Mouse (Mus musculus) hindbrain, postnatal 0 days (tissue): ENCODE data around the gene Prima1. TPM values are rescaled to one million over a fixed set of nuclear protein-coding genes. Genes with fewer than 3 reads are reported as not detected.

Source experiments
- ATAC-seq: fragments of 200-750 bp; cut with Nextera tagmentation; 2 replicates; pipeline ENCODE4 v1.8.0; 2017; ENCODE audit warnings: mild to moderate bottlenecking, moderate TSS enrichment, moderate library complexity
- DNase-seq: peaks from one replicate; pipeline ENCODE4 v3.0.0-alpha.2; 2015; ENCODE audit warnings: low spot score
- H3K27ac ChIP-seq: fragments of 300-500 bp; sonication (generic); 2 replicates; pipeline ENCODE4 v1.5.1; 2014; ENCODE audit warnings: mild to moderate bottlenecking
- H3K27me3 ChIP-seq: fragments of 300-500 bp; sonication (generic); 2 replicates; pipeline ENCODE4 v1.6.1; 2014; ENCODE audit warnings: low read length, mixed read lengths; ENCODE audit not compliant: insufficient read depth
- H3K36me3 ChIP-seq: fragments of 300-500 bp; sonication (generic); 2 replicates; pipeline ENCODE4 v1.6.1; 2014; ENCODE audit warnings: low read length, mixed read lengths; ENCODE audit not compliant: insufficient read depth
- H3K4me1 ChIP-seq: fragments of 300-500 bp; sonication (generic); 2 replicates; pipeline ENCODE4 v1.6.1; 2014; ENCODE audit warnings: antibody characterized with exemption, low read length, mixed read lengths; ENCODE audit not compliant: insufficient read depth
- H3K4me2 ChIP-seq: fragments of 300-500 bp; sonication (generic); 2 replicates; pipeline ENCODE4 v1.6.1; 2014; ENCODE audit warnings: low read depth, mild to moderate bottlenecking, low read length, moderate library complexity, mixed read lengths
- H3K4me3 ChIP-seq: fragments of 300-500 bp; sonication (generic); 2 replicates; pipeline ENCODE4 v1.5.1; 2014; ENCODE audit warnings: low read length
- H3K9ac ChIP-seq: fragments of 300-500 bp; sonication (generic); replicated peaks from 2 replicates; pipeline ENCODE4 v1.6.1; 2014; ENCODE audit warnings: mild to moderate bottlenecking, low read length, moderate library complexity, mixed read lengths
- H3K9me3 ChIP-seq: fragments of 300-500 bp; sonication (generic); 2 replicates; pipeline ENCODE4 v1.6.1; 2016; ENCODE audit warnings: low read length, mixed read lengths
- CTCF ChIP-seq: IDR thresholded peaks from 2 replicates; pipeline ENCODE4 v1.5.1; 2016; ENCODE audit warnings: antibody characterized with exemption, control low read depth, low read depth
- WGBS: fragments of 180-500 bp; shearing (Covaris S2); extraction: QIAGEN DNeasy Blood & Tissue Kit; methylation state at CpG from one replicate; pipeline ENCODE4 v1.1.7; 2014; 5-methylcytosine and 5-hydroxymethylcytosine counted together
- polyA plus RNA-seq: library from polyadenylated mRNA; unstranded; fragments of >200 nt; fragmentation: Nextera tagmentation; extraction: Ambion mirVana; gene quantifications from 2 replicates; pipeline ENCODE4 v1.2.1, GENCODE M21; 2015
- total RNA-seq: library from RNA; depleted of rRNA; stranded (reverse); fragments of >200 nt; gene quantifications from 2 replicates; pipeline ENCODE4 v1.2.3, GENCODE M21; 2014; rRNA removed

Gene Prima1
- total RNA-seq (1.3 and 3.6 TPM in 2 replicates), polyA plus RNA-seq (0.87 and 0.93 TPM in 2 replicates)

DNA sequence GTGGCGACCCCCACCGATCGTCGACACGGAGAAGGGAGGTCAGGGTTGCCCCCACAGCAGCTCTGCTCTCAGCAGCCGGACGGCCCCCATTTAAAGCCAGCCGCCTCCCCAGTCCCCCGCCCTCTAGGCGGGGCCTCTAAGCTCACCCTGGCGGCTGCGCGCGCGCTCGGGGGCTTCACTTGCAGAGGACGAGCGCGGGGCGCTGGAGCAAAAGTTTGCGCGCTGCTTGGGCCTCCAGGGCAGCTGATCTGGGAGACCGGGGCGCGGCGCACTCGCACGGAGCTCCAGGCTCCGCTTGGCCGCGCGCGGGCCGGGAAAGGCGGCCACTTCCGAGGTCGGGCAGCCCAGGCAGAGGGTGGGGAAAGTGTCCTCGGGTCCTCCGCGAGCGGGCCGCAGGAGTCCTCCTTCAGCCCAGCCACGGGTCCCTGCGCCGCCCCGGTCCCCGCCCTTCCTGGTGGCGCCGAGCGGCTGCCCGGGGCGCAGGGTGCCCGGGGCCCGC lies at the start of gene Prima1:
Gene Prima1 (minus strand): TSS at position 68 of the 499 bp plus-strand sequence.
- peak; percentile 81 for DNase-seq
- H3K9me3 ChIP-seq, result no peaks in the 10 kb centered on the region
- no peaks in the 10 kb centered on the region for H3K36me3 ChIP-seq
- peak within 1 kb of the TSS; percentile 57 for H3K4me3 ChIP-seq
- WGBS, result 1% methylated on average over 50 of the region's 54 CpGs
- H3K27me3 ChIP-seq, result no peaks in the 10 kb centered on the region; the same call in 1 of the 2 replicates
- peak within 1 kb of the TSS; percentile 95 for H3K4me2 ChIP-seq
- TF ChIP-seq CTCF, result no peak
- H3K27ac ChIP-seq, result peak within 1 kb of the TSS; percentile 62; the same call in 1 of the 2 replicates
- ATAC-seq, result peak; percentile 75
- peak within 1 kb of the TSS; percentile 63 for H3K9ac ChIP-seq
- no peaks in the 10 kb centered on the region for H3K4me1 ChIP-seq

DNA sequence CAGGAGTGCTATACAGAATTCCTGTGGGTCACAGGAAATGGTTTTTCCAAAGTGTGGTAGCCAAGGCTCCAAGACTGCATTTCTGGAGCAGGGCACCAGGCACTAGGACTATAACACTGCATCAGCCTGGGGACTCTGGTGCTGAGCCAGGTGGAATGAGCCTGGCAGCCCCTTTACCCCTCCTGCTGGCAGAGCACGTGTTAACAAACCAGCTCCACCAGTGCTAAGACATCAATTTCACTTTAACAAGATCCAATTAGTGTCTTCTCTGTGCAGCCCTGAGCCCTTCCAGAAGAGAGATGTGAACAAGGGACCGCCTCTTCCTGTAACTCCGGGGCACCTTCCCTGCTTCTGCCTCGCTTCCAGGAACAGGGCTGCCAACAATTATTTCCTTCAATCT lies 45.3 kb upstream of the Prima1 start:
- Histone ChIP-seq H3K9ac (no peak overlapping the region), H3K36me3 (no peaks in the 10 kb centered on the region), H3K27ac (no peak overlapping the region), H3K4me3 (no peak overlapping the region), H3K4me2 (no peak overlapping the region), H3K27me3 (no peaks in the 10 kb centered on the region), H3K9me3 (no peaks in the 10 kb centered on the region), H3K4me1 (no peaks in the 10 kb centered on the region)
- no peak for TF ChIP-seq CTCF
- 57% methylated on average over 4 of the region's 4 CpGs for WGBS
- peak; percentile 9 for DNase-seq
- ATAC-seq, result no peak

DNA sequence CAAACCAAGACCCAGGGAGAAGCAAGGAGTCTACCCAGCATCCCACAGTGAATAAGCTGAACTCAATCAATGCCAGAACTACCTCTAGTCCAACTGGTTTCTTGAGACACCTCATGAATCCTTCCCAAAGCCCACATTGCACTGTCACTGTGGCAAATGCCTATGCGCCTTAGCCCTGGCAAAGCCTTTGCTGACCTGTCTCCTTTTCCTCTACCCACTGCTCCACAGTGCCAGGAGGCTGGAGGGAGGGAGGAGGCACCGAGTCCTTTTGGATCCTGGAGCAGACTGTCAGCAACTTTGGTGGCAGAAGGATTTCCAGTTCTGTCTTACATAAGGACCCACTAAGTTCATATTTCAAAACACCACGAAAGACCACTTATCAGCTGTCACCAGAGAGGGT lies 41.5 kb upstream of the Prima1 start:
- WGBS, result 86% methylated on average over 3 of the region's 3 CpGs
- H3K27ac ChIP-seq, result no peak overlapping the region
- H3K4me2 ChIP-seq, result no peak overlapping the region
- TF ChIP-seq CTCF, result no peak
- no peak overlapping the region for H3K4me3 ChIP-seq
- no peak for ATAC-seq
- H3K9me3 ChIP-seq, result no peaks in the 10 kb centered on the region
- no peak overlapping the region for H3K9ac ChIP-seq
- DNase-seq, result no peak
- H3K36me3 ChIP-seq, result no peaks in the 10 kb centered on the region
- H3K27me3 ChIP-seq, result no peaks in the 10 kb centered on the region
- no peaks in the 10 kb centered on the region for H3K4me1 ChIP-seq

DNA sequence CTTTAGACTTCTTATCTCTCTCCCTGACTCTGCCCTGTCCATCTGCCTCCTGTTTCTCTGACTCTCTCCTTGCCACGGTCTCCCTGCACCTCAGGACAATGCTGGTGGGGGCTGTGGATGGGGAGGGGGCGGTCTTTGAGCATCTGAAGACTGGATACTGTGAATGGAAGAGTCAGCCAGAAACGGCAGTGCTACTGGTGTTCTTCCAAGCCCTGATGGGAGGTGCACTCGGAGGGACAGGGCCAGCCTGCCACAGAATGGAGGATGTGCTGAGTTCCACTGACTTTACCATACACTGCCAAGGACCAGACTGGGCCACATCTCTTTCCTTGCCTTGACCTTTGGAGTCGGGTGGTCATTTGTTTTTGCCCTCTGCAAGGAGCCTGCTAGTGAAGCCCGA lies 41.0 kb upstream of the Prima1 start:
- Histone ChIP-seq H3K36me3 (no peaks in the 10 kb centered on the region), H3K4me1 (no peaks in the 10 kb centered on the region), H3K9me3 (no peaks in the 10 kb centered on the region), H3K4me2 (no peak overlapping the region), H3K4me3 (no peak overlapping the region), H3K9ac (no peak overlapping the region), H3K27me3 (no peaks in the 10 kb centered on the region), H3K27ac (no peak overlapping the region)
- DNase-seq, result no peak
- no peak for ATAC-seq
- TF ChIP-seq CTCF, result no peak
- WGBS, result 62% methylated on average over 6 of the region's 6 CpGs

DNA sequence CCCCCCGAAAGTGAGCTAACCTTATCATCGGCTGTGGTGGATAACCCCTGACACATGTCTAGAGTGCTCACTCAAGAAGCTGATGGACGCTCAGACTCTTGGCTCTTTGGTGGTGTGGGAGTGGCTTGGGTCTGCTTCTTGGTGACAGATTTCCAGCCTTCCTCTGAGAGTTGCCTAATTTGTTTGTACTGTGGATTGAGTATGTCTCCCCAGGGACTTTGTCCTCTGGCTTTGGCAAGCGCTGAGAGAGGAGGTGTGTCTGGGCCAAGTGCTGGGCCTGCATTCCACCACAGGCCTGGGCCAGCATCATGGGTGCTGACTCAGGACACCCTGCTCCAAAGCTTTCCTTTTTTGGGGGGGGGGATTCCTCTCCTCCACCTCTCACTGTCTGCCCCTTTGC lies 40.0 kb upstream of the Prima1 start:
- no peak for TF ChIP-seq CTCF
- Histone ChIP-seq H3K4me3 (no peak overlapping the region), H3K4me1 (no peaks in the 10 kb centered on the region), H3K27ac (no peak overlapping the region), H3K36me3 (no peaks in the 10 kb centered on the region), H3K4me2 (no peak overlapping the region), H3K9me3 (no peaks in the 10 kb centered on the region), H3K9ac (no peak overlapping the region), H3K27me3 (no peaks in the 10 kb centered on the region)
- peak; percentile 21 for DNase-seq
- 60% methylated on average over 4 of the region's 4 CpGs for WGBS
- peak; percentile 38; the same call in 1 of the 2 replicates for ATAC-seq

DNA sequence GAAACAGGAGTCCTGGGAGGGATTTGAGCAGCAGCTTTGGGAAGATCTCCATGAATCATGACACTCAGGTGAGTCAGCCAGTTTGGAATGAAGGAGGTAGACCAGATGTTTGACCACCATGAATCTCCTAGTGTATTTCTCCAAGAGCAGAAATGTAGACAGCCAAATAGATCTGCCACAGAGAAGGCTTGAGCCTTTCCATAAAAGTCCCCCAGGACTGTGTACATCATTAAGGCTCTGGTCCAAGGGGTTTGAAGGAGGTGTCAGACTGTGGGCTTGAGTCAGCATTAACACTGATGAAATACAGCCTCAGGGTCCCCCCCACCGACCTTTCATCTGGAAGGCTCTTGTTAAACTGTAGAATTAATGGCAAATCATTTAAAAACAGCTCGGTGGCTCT lies 39.5 kb upstream of the Prima1 start:
- Histone ChIP-seq H3K36me3 (no peaks in the 10 kb centered on the region), H3K9ac (no peak overlapping the region), H3K27ac (no peak overlapping the region), H3K4me3 (no peak overlapping the region), H3K27me3 (no peaks in the 10 kb centered on the region), H3K4me2 (no peak overlapping the region), H3K9me3 (no peaks in the 10 kb centered on the region), H3K4me1 (no peaks in the 10 kb centered on the region)
- DNase-seq (no peak), ATAC-seq (no peak)
- TF ChIP-seq CTCF, result no peak
- WGBS, result 69% methylated on average over 2 of the region's 2 CpGs

DNA sequence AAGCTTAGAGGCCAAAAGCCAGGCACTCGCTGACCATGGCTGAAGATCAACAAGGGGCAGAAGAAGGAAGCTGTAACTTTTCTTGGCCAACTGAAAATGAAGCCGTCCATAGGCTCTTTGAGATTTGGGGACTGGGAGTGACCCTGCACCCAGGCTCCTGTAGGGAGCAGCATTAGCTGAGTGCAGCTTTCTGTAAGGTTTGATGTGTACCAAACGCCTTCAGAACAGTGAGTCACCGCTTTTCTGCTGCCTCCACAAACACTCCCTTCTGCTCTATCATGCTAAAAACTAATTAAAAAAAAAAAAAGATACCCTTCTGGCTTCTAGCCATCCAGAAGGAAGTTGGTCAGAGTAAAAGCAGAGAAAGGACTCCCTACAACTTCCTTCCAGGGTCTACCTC lies 34.5 kb upstream of the Prima1 start:
- no peak for ATAC-seq
- Histone ChIP-seq H3K4me1 (no peaks in the 10 kb centered on the region), H3K4me2 (no peak overlapping the region), H3K4me3 (no peak overlapping the region), H3K9me3 (no peaks in the 10 kb centered on the region), H3K36me3 (no peaks in the 10 kb centered on the region), H3K27me3 (no peaks in the 10 kb centered on the region), H3K27ac (no peak overlapping the region), H3K9ac (no peak overlapping the region)
- WGBS, result 75% methylated on average over 4 of the region's 4 CpGs
- no peak for DNase-seq
- no peak for TF ChIP-seq CTCF
